Mouse (Mus musculus) spleen, postnatal 4 days (tissue): Measurements from ENCODE around the gene Tas2r118.

Experiments used
- DNase-seq, 2 experiments: peaks; one replicate each; pipeline ENCODE4 v3.0.0; 2022; ENCODE audit warnings: low spot score in 2 of 2

The Tas2r118 gene

GRCm38 (mm10) chr6:23969960-23970359 is at the start of gene Tas2r118:
TSS of gene Tas2r118 (minus strand) at chr6:23970060.
- DNase-seq: no peak

- no peak for DNase-seq
Observed at GRCm38 (mm10) chr6:24018320-24018719, 48.5 kb upstream of the Tas2r118 start.

- no peak for DNase-seq
Observed at GRCm38 (mm10) chr6:23993276-23993675, 23.4 kb upstream of the Tas2r118 start.

- no peak for DNase-seq
Observed at GRCm38 (mm10) chr6:23990687-23991387, 21.0 kb upstream of the Tas2r118 start.

- DNase-seq: no peak
Observed at GRCm38 (mm10) chr6:23986293-23986692, 16.4 kb upstream of the Tas2r118 start.

GRCm38 (mm10) chr6:23966980-23967379 is 2.9 kb downstream of the Tas2r118 start:
- DNase-seq: no peak

- DNase-seq: no peak
Observed at GRCm38 (mm10) chr6:23965925-23966324, 3.9 kb downstream of the Tas2r118 start.

- no peak for DNase-seq
Observed at GRCm38 (mm10) chr6:23963741-23964140, 6.1 kb downstream of the Tas2r118 start.

GRCm38 (mm10) chr6:23940776-23941175 is 29.1 kb downstream of the Tas2r118 start:
- DNase-seq: no peak

- DNase-seq: no peak
Observed at GRCm38 (mm10) chr6:23938575-23939488, 31.0 kb downstream of the Tas2r118 start.

- no peak for DNase-seq
Observed at GRCm38 (mm10) chr6:23936414-23936813, 33.4 kb downstream of the Tas2r118 start.

- DNase-seq: no peak
Observed at GRCm38 (mm10) chr6:23923806-23924205, 46.1 kb downstream of the Tas2r118 start.
